Mouse (Mus musculus) MEL (cell line): ENCODE measurements around the gene Sema4f. TPM values are rescaled to one million over a fixed set of nuclear protein-coding genes. Genes with fewer than 3 reads are reported as not detected.

ENCODE experiments used
- polyA plus RNA-seq, 2 experiments: library from polyadenylated mRNA; stranded (reverse) in 1 of 2; unstranded in 1 of 2; fragments of >175 nt in 1 of 2; fragments of >200 nt in 1 of 2; gene quantifications; 2 replicates each; pipeline versions ENCODE4 v1.2.1 to v1.2.4; 2012; ENCODE audit warnings: low replicate concordance in 2 of 2, low read depth in 1 of 2; ENCODE audit not compliant: insufficient read length in 2 of 2, insufficient read depth in 1 of 2, missing spikeins in 1 of 2
- total RNA-seq: library from RNA; depleted of rRNA; stranded (reverse); fragments of 300-350 nt; gene quantifications from 2 replicates; pipeline ENCODE4 v1.2.3, GENCODE M21; 2012; rRNA removed

Sema4f gene
- total and polyA plus RNA-seq, 3 experiments: 0.01 to 0.04 TPM; not detected in 1

Other genes starting within 250 kb of the Sema4f start
- gene Pole4, start 234.4 kb downstream of the Sema4f start, total RNA-seq: 65.7 and 67.2 TPM in 2 replicates
- 10 to 100 TPM in 1 of 2 experiments, not detected in 1; 76.7 TPM for gene Pole4, start 234.4 kb downstream of the Sema4f start, polyA plus RNA-seq
- gene Hk2, start 165.3 kb downstream of the Sema4f start, total RNA-seq: 51.6 and 75.6 TPM in 2 replicates
- 10 to 100 TPM in 1 of 2 experiments, not detected in 1; 44.2 TPM for gene Hk2, start 165.3 kb downstream of the Sema4f start, polyA plus RNA-seq
- 3.9 and 6.2 TPM in 2 replicates for gene M1ap, start 7.1 kb upstream of the Sema4f start, total RNA-seq
- 1 to 10 TPM in 1 of 2 experiments, not detected in 1; 6.3 TPM for gene M1ap, start 7.1 kb upstream of the Sema4f start, polyA plus RNA-seq
- 17.9 and 18.7 TPM in 2 replicates for gene Dok1, start 93.7 kb upstream of the Sema4f start, total RNA-seq
- 10 to 100 TPM in 1 of 2 experiments, not detected in 1; 22.3 TPM for gene Dok1, start 93.7 kb upstream of the Sema4f start, polyA plus RNA-seq
- 0.77 and 0.78 TPM in 2 replicates for gene Loxl3, start 94.4 kb upstream of the Sema4f start, total RNA-seq
- 1 to 10 TPM in 1 of 2 experiments, not detected in 1; 1.0 TPM for gene Loxl3, start 94.4 kb upstream of the Sema4f start, polyA plus RNA-seq
- 206 and 259 TPM in 2 replicates for gene Aup1, start 114.8 kb upstream of the Sema4f start, total RNA-seq
- gene Aup1, start 114.8 kb upstream of the Sema4f start, polyA plus RNA-seq: 100 to 1,000 TPM in 1 of 2 experiments, not detected in 1; 500 TPM
- 95.1 and 107 TPM in 2 replicates for gene Htra2, start 115.5 kb upstream of the Sema4f start, total RNA-seq
- 100 to 1,000 TPM in 1 of 2 experiments, not detected in 1; 133 TPM for gene Htra2, start 115.5 kb upstream of the Sema4f start, polyA plus RNA-seq
- gene Dqx1, start 118.1 kb upstream of the Sema4f start, total RNA-seq: 1.3 TPM in 2 replicates
- 1 to 10 TPM in 1 of 2 experiments, not detected in 1; 3.4 TPM for gene Dqx1, start 118.1 kb upstream of the Sema4f start, polyA plus RNA-seq
- gene Tlx2, start 130.5 kb upstream of the Sema4f start, total RNA-seq: not detected in 2 replicates
- gene Tlx2, start 130.5 kb upstream of the Sema4f start, polyA plus RNA-seq: not detected
- gene Pcgf1, start 138.1 kb upstream of the Sema4f start, total RNA-seq: 18.2 and 19.2 TPM in 2 replicates
- gene Pcgf1, start 138.1 kb upstream of the Sema4f start, polyA plus RNA-seq: 10 to 100 TPM in 1 of 2 experiments, not detected in 1; 25.2 TPM
- gene Lbx2, start 146.6 kb upstream of the Sema4f start, total RNA-seq: 0.23 and 0.58 TPM in 2 replicates
- under 1 TPM in 1 of 2 experiments, not detected in 1; 0.85 TPM for gene Lbx2, start 146.6 kb upstream of the Sema4f start, polyA plus RNA-seq
- 3.2 and 5.1 TPM in 2 replicates for gene Ccdc142, start 161.8 kb upstream of the Sema4f start, total RNA-seq
- gene Ccdc142, start 161.8 kb upstream of the Sema4f start, polyA plus RNA-seq: 1 to 10 TPM in 1 of 2 experiments, not detected in 1; 2.2 TPM
- gene Gm42688, start 161.8 kb upstream of the Sema4f start, total RNA-seq: 2.2 and 2.5 TPM in 2 replicates
- gene Gm42688, start 161.8 kb upstream of the Sema4f start, polyA plus RNA-seq: 1 to 10 TPM in 1 of 2 experiments, not detected in 1; 4.8 TPM
- 91.3 and 93.7 TPM in 2 replicates for gene Mrpl53, start 169.3 kb upstream of the Sema4f start, total RNA-seq
- 10 to 100 TPM in 1 of 2 experiments, not detected in 1; 63.8 TPM for gene Mrpl53, start 169.3 kb upstream of the Sema4f start, polyA plus RNA-seq
- 167 and 209 TPM in 2 replicates for gene Mogs, start 175.7 kb upstream of the Sema4f start, total RNA-seq
- 100 to 1,000 TPM in 1 of 2 experiments, not detected in 1; 150 TPM for gene Mogs, start 175.7 kb upstream of the Sema4f start, polyA plus RNA-seq
- gene Wbp1, start 181.8 kb upstream of the Sema4f start, total RNA-seq: 35.0 and 42.4 TPM in 2 replicates
- gene Wbp1, start 181.8 kb upstream of the Sema4f start, polyA plus RNA-seq: 10 to 100 TPM in 1 of 2 experiments, not detected in 1; 72.8 TPM
- gene Ino80b, start 185.7 kb upstream of the Sema4f start, total RNA-seq: 25.8 and 30.6 TPM in 2 replicates
- 10 to 100 TPM in 1 of 2 experiments, not detected in 1; 40.9 TPM for gene Ino80b, start 185.7 kb upstream of the Sema4f start, polyA plus RNA-seq
- gene Rtkn, start 195.7 kb upstream of the Sema4f start, total RNA-seq: 5.2 and 5.4 TPM in 2 replicates
- 1 to 10 TPM in 1 of 2 experiments, not detected in 1; 8.3 TPM for gene Rtkn, start 195.7 kb upstream of the Sema4f start, polyA plus RNA-seq
- 3.2 and 3.4 TPM in 2 replicates for gene Wdr54, start 216.6 kb upstream of the Sema4f start, total RNA-seq
- 1 to 10 TPM in 1 of 2 experiments, not detected in 1; 4.6 TPM for gene Wdr54, start 216.6 kb upstream of the Sema4f start, polyA plus RNA-seq
- gene 1700003E16Rik, start 216.6 kb upstream of the Sema4f start, total RNA-seq: 0.15 and 0.23 TPM in 2 replicates
- under 1 TPM in 1 of 2 experiments, not detected in 1; 0.50 TPM for gene 1700003E16Rik, start 216.6 kb upstream of the Sema4f start, polyA plus RNA-seq
- 21.9 and 23.3 TPM in 2 replicates for gene Dctn1, start 226.2 kb upstream of the Sema4f start, total RNA-seq
- gene Dctn1, start 226.2 kb upstream of the Sema4f start, polyA plus RNA-seq: 10 to 100 TPM in 1 of 2 experiments, not detected in 1; 81.9 TPM